Mouse (Mus musculus): ENCODE results near the gene Arhgap15.

Gene Arhgap15

GRCm38 (mm10) chr2:44104282-44105197 is 355.9 kb downstream of the Arhgap15 start:
- DNase-seq (ENCODE audit: low read depth in 1 of 2, low spot score in 2 of 2), result no peak

DNA sequence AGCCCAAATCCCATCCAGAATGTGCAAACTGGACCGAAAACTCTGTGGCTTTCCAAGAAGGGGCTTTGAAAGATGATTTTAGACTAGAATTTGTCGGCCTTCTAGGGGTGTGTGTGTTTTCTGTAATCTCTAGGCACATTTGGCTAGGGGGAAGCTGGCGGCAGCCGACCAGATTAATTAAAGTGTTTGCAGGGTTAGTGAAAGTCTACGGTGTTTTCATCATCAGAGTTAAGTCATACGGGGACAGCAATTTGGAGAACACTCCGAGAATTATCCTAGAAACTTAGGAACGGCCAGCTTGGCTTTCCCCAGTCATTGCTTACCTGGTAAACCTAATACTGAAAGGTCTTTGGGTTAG is 356.6 kb downstream of the Arhgap15 start:
- DNase-seq (ENCODE audit: low read depth in 1 of 2, low spot score in 2 of 2), result no peak

DNA sequence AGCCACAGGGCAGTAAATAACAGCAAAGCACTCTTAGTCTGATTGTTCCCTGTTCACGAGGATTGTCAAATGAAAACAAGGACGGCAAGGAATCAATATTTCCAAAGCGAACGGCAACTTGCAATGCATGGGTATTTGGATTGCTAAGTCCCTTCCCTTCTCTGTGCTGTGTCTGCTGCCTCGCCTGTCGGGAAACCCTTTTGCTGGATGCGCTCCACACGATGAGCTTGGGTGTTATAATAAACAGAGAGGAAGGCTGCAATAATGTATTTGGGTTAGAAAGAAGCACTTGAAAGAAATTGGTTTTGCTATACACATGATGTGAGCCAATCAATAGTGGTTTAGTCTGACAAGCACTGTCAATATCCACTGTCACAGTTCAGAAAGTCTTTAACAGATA is 357.7 kb downstream of the Arhgap15 start:
- no peak for DNase-seq (ENCODE audit: low read depth in 1 of 2, low spot score in 2 of 2)

GRCm38 (mm10) chr2:44111276-44111675 is 362.7 kb downstream of the Arhgap15 start:
- no peak for DNase-seq (ENCODE audit: low read depth in 1 of 2, low spot score in 2 of 2)

GRCm38 (mm10) chr2:44112990-44113798 is 364.6 kb downstream of the Arhgap15 start:
- DNase-seq (ENCODE audit: low read depth in 1 of 2, low spot score in 2 of 2), result no peak

DNA sequence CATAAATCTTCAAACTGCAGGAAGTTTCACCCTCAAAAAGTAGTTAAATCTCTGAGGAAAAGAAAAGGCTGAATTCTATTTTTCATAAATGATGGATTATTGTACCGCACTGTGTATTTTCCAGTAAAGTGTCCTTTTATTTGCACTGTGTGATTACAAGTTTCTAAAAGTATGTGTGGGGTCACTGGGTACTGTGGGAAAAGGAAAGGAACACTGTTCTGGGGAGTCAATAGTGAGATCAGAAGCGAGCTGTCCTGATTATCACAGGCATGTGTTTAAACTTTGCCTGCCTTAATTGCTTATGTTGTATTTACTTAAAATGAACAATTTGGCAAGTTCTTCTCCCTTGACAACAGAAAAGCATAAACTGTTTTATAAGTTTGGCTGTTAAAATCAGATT is 365.7 kb downstream of the Arhgap15 start:
- no peak for DNase-seq (ENCODE audit: low read depth in 1 of 2, low spot score in 2 of 2)

GRCm38 (mm10) chr2:44121162-44121561 is 372.5 kb downstream of the Arhgap15 start:
- no peak for DNase-seq (ENCODE audit: low read depth in 1 of 2, low spot score in 2 of 2)

DNA sequence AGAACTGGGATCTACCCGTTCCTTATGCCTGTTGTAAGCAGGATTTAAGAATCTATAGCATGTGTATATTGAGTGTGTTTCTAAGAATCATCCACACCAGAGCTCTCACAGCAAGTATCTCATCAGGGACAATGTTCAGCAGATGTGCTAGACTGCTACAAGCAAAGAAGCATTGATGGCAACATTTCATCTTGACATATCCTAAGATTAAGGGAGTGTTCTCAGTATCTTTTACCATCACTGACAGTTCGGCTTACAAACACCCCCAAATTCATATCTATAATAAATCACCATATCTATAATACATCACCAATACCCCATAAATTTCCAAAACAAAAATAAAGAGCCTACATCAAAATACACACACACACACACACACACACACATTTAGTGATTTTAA is 374.6 kb downstream of the Arhgap15 start:
- DNase-seq (ENCODE audit: low read depth in 1 of 2, low spot score in 2 of 2), result no peak

DNA sequence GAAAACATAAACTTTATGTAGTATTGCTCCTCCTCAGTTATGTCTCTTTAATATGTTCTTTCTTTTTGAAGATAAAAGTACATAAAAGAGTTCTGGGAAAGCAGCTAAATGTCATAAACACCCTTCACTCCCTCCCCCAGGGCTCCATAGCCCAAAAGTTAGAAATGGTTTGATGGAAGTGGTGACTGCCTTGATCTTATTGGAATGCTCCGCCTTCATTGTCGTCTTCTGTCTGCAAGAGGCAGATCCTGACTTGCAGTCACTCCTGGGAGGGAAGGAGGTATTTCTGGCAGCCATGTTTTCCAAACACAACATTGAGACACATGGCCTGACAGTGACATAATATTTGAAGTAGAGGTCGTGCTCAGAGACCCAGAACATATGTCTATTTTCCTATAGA is 375.5 kb downstream of the Arhgap15 start:
- no peak for DNase-seq (ENCODE audit: low read depth in 1 of 2, low spot score in 2 of 2)

DNA sequence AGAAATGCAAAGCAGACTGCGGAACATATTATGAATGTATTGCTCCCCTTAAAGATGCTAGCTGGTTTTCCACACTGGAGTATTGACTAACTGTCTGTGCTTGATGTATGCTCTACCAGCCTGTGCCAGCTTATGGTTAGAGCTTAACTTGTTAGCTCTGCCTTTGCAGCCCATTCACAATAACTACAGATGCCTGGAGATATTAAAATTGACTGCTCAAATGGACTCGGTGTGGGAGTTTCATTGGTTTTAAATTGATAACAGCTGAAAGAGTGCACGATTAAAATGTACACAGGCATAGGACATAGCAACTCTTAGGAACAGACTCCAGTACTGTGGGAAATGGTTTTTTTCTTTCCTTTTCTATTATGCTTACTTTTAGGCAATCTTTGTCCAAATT is 376.1 kb downstream of the Arhgap15 start:
- no peak for DNase-seq (ENCODE audit: low read depth in 1 of 2, low spot score in 2 of 2)

DNA sequence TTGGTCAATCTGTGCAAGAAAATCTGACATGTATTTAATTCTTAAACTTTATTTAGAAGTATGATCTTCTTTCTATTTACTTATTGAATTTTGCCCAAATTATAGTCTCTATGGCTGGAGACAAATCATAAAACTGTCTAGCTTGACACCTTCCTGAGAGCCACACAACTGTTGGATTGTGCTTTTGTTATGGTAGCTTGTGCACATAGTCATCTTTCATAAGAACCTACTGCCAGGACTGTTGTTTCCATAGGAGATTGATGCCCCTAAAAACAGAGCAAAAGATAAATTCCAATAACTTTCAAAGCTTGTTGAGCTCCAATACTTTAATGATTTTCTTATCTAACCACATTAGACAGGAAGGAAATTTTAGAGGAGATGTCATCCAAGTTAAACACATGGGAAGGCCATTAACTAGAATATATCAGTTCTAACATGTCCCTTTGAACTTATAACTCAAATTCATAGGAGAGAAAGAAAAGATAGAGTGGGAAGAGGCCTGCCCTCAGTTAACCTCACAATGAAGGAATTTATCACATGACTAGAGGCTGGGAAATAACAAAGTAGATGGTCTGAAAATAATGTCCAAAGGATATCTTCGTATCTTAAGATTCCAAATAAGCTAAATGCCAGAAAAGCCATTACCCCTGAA is 377.5 kb downstream of the Arhgap15 start:
- DNase-seq (ENCODE audit: low read depth in 1 of 2, low spot score in 2 of 2), result no peak

DNA sequence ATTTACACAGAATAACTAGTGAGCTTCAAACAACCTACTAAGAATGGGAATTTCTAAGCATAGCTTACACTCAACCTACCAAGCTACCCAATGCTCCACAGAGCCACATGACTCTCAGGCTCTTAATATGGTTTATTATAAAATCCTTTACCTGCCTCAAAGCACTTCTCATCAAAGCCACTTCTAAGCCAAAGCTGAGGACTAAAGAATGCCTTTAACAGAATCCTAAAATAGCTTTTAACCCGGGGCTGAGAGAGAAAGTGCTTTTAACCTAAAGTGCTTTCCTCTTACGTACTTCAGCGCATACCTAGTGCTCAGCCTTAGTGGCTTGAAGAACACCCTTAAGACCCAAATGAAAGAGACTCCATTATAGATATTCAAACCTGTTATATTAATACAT is 380.9 kb downstream of the Arhgap15 start:
- DNase-seq (ENCODE audit: low read depth in 1 of 2, low spot score in 2 of 2), result no peak

- DNase-seq (ENCODE audit: low read depth in 1 of 2, low spot score in 2 of 2), result no peak
These were observed 382.6 kb downstream of the Arhgap15 start for GRCm38 (mm10) chr2:44131271-44131670.

DNA sequence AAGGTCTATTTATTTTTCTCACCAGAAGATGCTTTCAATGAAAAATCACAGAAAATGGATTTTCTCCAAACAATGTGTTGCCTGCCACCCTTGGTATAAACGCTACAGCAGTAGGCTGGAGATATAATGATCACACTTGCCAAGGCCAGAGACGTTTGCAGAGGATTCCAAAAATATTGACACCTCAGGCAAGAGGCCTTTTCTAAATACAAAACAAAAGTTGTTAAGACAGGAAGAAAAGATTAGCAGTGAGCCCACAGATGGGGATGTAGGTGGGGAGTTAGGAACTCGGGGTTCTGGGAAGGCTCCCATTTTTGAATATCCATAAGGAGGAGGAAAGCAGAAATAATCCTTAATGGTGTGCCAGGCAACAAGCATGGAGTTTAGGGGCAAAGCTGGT is 386.2 kb downstream of the Arhgap15 start:
- DNase-seq (ENCODE audit: low read depth in 1 of 2, low spot score in 2 of 2), result no peak

DNA sequence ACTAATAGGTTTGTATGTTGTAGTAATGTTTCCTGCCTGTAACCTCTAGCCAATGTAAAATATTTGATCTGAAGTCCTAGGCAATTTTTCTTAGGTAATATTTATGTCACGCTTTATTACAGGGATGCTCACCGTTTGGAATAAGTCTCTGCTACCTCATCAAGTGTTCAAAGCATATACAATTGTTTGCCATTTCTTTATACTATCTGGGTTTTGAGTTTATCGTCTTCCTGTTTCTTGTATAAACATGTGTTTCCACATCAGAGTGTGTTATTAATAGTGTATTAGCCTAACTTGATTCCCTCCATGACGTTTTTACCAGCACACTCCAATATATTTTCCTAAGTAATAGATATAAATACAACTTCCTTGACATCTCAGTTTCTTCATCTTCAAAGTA is 391.8 kb downstream of the Arhgap15 start:
- no peak for DNase-seq (ENCODE audit: low read depth in 1 of 2, low spot score in 2 of 2)

DNA sequence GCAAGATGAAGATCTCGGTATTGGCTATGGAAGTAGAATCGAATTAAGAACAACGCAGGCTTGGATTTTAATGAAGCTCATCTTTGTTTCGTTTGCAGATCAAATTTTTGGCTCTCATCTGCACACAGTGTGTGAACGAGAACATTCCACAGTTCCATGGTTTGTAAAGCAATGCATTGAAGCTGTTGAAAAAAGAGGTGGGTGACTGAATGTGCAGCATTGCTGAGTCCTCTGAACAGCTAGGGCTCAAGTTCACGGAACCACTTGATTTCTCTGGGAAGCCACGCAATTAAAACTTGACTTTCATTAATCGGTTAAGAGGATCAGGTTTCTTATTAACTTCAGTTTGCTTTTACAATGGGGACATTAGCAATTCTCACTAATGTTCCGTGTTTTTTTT is 393.5 kb downstream of the Arhgap15 start:
- DNase-seq (ENCODE audit: low read depth in 1 of 2, low spot score in 2 of 2), result no peak

DNA sequence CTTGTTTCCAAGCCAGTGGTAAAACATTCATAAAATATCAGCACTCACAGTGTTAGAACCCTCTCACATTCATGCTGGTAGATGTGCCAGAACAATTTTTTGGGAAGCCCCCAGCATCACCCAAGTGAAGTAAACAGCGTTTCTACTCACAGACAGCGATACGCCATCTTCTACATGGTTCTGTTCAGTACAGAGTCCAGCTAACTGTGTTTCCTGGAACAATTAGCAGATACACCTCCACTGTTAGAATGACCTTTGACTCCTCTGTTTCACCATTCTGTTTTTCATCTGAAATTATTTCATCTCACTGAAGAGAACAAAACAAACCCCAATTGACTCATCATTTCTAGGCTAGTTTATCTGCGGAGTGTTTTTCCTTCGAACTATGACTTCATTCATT is 394.0 kb downstream of the Arhgap15 start:
- no peak for DNase-seq (ENCODE audit: low read depth in 1 of 2, low spot score in 2 of 2)

DNA sequence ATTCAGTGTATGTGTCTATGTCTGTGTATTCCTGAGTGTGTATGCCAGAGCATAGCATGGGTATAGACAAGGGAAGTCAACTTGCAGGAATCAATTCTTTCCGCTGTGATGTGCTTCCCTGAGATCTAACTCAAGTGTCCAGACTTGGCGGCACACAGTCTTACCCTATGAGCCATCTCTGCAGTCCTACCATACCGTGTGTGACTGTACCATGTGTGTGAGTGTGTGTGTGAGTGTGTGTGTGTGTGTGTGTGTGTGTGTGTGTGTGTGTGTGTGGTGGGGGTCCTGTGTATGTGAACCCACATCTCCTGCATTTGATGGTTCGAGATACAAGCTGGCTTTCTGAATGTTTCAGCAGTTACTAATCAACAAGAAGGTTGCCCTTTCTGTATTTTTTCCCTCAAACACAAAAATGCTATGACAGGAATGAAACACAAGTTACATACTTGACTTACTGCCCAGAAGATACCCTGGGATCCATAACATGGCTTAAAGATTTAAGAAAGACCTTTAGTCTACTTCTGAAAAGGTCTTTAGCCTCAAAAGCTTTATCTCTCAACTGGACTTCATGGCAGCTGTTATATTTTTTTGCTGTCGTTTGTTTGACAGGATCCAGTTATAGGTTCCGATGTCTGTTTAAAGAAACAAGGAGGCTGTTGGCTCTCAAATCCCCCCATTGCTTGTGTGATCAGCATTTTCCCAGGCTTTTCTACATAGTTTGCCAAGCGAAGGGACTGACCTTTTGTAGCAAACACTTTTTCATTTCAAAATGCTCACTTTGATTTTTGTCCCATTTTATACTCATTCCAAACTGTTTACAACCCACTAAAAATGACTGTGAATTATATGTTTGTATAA is 397.7 kb downstream of the Arhgap15 start:
- no peak for DNase-seq (ENCODE audit: low read depth in 1 of 2, low spot score in 2 of 2)

GRCm38 (mm10) chr2:44147486-44147885 is 398.9 kb downstream of the Arhgap15 start:
- no peak for DNase-seq (ENCODE audit: low read depth in 1 of 2, low spot score in 2 of 2)

DNA sequence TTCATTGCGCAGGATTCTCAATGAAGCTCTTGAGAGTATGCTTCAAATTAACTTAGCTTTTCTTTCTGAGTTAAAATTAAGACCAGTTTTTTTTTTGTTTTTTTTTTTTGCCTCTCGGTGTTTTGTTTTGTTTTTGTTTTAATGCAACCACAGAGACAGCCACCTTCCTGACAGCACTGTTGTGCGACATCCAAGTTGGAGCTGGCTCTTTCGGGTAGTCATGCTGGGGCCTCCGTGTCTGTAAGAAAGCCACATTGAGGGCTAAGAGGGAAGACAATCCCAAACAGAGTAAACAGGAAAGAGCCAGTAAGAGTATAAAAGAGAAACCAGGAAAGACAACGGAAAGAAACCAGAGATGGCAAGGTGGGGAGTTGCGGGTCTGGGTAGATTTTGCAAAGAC is 399.3 kb downstream of the Arhgap15 start:
- DNase-seq (ENCODE audit: low read depth in 1 of 2, low spot score in 2 of 2), result no peak

DNA sequence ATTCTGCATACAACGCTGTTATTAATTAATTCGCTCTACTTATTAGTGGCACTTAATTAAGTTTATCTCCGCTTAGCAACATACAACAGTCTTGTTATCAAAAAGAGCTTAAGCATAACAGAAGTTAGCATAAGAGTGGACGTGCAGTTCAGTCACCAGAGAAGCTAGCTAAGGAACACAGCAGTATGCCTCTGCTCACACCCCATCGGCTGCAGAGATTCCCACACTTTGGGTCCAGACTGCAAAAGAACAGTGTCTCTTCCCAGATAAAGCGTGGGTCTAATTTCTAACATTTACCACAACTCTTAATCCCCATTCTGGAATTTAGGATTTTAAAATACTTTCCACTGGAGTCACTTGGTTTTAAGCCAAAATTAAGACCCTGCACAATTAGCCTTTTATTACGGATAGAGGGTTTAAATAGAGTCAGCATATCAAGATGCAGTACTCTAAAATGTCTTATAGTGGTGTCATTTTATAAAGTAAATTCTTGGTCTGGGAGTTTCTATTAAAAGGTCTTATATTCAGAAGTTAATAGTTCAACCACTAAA is 400.0 kb downstream of the Arhgap15 start:
- DNase-seq (ENCODE audit: low read depth in 1 of 2, low spot score in 2 of 2), result no peak
